Mouse (Mus musculus): ENCODE data around the gene Plk5. TPM values are rescaled to one million over a fixed set of nuclear protein-coding genes. Genes with fewer than 3 reads are reported as not detected.

Gene Plk5
- polyA plus RNA-seq, 1 experiment from 2014 or later = 0.23 TPM

- H3K9me3 ChIP-seq = no peaks in the 10 kb centered on the region
- no peak overlapping the region for H3K4me2 ChIP-seq
- no peak overlapping the region for H3K27ac ChIP-seq
- H3K36me3 ChIP-seq (replicated peaks) = peaks cover 88% of the 10 kb centered on the region
- H3K4me3 ChIP-seq (replicated peaks) = no peak overlapping the region
- no peak overlapping the region for H3K9ac ChIP-seq
- ATAC-seq (ENCODE audit: low FRiP score) = no peak
- H3K27me3 ChIP-seq = no peaks in the 10 kb centered on the region
- WGBS = 84% methylated on average over 44 of the region's 44 CpGs
- peaks cover 2% of the 10 kb centered on the region; the same call in 1 of the 2 replicates for H3K4me1 ChIP-seq
These were observed 56.6 kb downstream of the Plk5 start for GRCm38 (mm10) chr10:80412656-80413541.

Small RNAs within 50 kb of the gene (microRNA-seq; reads per million reads assigned to microRNA genes)
- gene Gm22721 = not detected

Other genes with a start within 250 kb of the Plk5 start
- 20.8 and 23.2 TPM in 2 replicates for gene Stk11, start 240.7 kb upstream of the Plk5 start, polyA plus RNA-seq (2016; fragmentation: Nextera tagmentation; extraction: Ambion mirVana)
- 405 and 428 TPM in 2 replicates for gene Atp5d, start 217.8 kb upstream of the Plk5 start, polyA plus RNA-seq (2016; fragmentation: Nextera tagmentation; extraction: Ambion mirVana)
- 13.2 and 13.8 TPM in 2 replicates for gene Cbarp, start 215.6 kb upstream of the Plk5 start, polyA plus RNA-seq (2016; fragmentation: Nextera tagmentation; extraction: Ambion mirVana)
- gene Midn, start 208.2 kb upstream of the Plk5 start, polyA plus RNA-seq (2016; fragmentation: Nextera tagmentation; extraction: Ambion mirVana) = 45.0 and 50.3 TPM in 2 replicates
- gene Cirbp, start 190.5 kb upstream of the Plk5 start, polyA plus RNA-seq (2016; fragmentation: Nextera tagmentation; extraction: Ambion mirVana) = 224 and 240 TPM in 2 replicates
- 11.1 and 11.6 TPM in 2 replicates for gene 1600002K03Rik, start 183.5 kb upstream of the Plk5 start, polyA plus RNA-seq (2016; fragmentation: Nextera tagmentation; extraction: Ambion mirVana)
- gene Efna2, start 177.0 kb upstream of the Plk5 start, polyA plus RNA-seq (2016; fragmentation: Nextera tagmentation; extraction: Ambion mirVana) = 36.4 and 48.9 TPM in 2 replicates
- gene Mum1, start 130.0 kb upstream of the Plk5 start, polyA plus RNA-seq (2016; fragmentation: Nextera tagmentation; extraction: Ambion mirVana) = 55.5 and 58.4 TPM in 2 replicates
- 201 and 216 TPM in 2 replicates for gene Ndufs7, start 107.3 kb upstream of the Plk5 start, polyA plus RNA-seq (2016; fragmentation: Nextera tagmentation; extraction: Ambion mirVana)
- 15.9 and 19.0 TPM in 2 replicates for gene Gamt, start 95.4 kb upstream of the Plk5 start, polyA plus RNA-seq (2016; fragmentation: Nextera tagmentation; extraction: Ambion mirVana)
- gene Dazap1, start 95.0 kb upstream of the Plk5 start, polyA plus RNA-seq (2016; fragmentation: Nextera tagmentation; extraction: Ambion mirVana) = 65.1 and 69.7 TPM in 2 replicates
- 708 and 760 TPM in 2 replicates for gene Rps15, start 64.0 kb upstream of the Plk5 start, polyA plus RNA-seq (2016; fragmentation: Nextera tagmentation; extraction: Ambion mirVana)
- gene Apc2, start 60.5 kb upstream of the Plk5 start, polyA plus RNA-seq (2016; fragmentation: Nextera tagmentation; extraction: Ambion mirVana) = 144 and 165 TPM in 2 replicates
- 42.6 and 44.4 TPM in 2 replicates for gene 2310011J03Rik, start 35.9 kb upstream of the Plk5 start, polyA plus RNA-seq (2016; fragmentation: Nextera tagmentation; extraction: Ambion mirVana)
- 3.7 and 3.8 TPM in 2 replicates for gene Pcsk4, start 27.0 kb upstream of the Plk5 start, polyA plus RNA-seq (2016; fragmentation: Nextera tagmentation; extraction: Ambion mirVana)
- 4.1 and 4.4 TPM in 2 replicates for gene Reep6, start 26.5 kb upstream of the Plk5 start, polyA plus RNA-seq (2016; fragmentation: Nextera tagmentation; extraction: Ambion mirVana)
- 0.17 and 0.55 TPM in 2 replicates for gene Adamtsl5, start 8.0 kb upstream of the Plk5 start, polyA plus RNA-seq (2016; fragmentation: Nextera tagmentation; extraction: Ambion mirVana)
- gene Mex3d, start 31.2 kb downstream of the Plk5 start, polyA plus RNA-seq (2016; fragmentation: Nextera tagmentation; extraction: Ambion mirVana) = 17.3 and 21.3 TPM in 2 replicates
- gene Mbd3, start 43.1 kb downstream of the Plk5 start, polyA plus RNA-seq (2016; fragmentation: Nextera tagmentation; extraction: Ambion mirVana) = 312 and 327 TPM in 2 replicates
- 371 and 400 TPM in 2 replicates for gene Uqcr11, start 50.4 kb downstream of the Plk5 start, polyA plus RNA-seq (2016; fragmentation: Nextera tagmentation; extraction: Ambion mirVana)
- 203 and 205 TPM in 2 replicates for gene Tcf3, start 77.2 kb downstream of the Plk5 start, polyA plus RNA-seq (2016; fragmentation: Nextera tagmentation; extraction: Ambion mirVana)
- 0.68 and 0.83 TPM in 2 replicates for gene Onecut3, start 138.4 kb downstream of the Plk5 start, polyA plus RNA-seq (2016; fragmentation: Nextera tagmentation; extraction: Ambion mirVana)
- gene Atp8b3, start 182.7 kb downstream of the Plk5 start, polyA plus RNA-seq (2016; fragmentation: Nextera tagmentation; extraction: Ambion mirVana) = 0.46 and 0.64 TPM in 2 replicates
- gene Rexo1, start 205.1 kb downstream of the Plk5 start, polyA plus RNA-seq (2016; fragmentation: Nextera tagmentation; extraction: Ambion mirVana) = 31.0 and 36.0 TPM in 2 replicates
- 8.7 and 9.5 TPM in 2 replicates for gene Klf16, start 220.9 kb downstream of the Plk5 start, polyA plus RNA-seq (2016; fragmentation: Nextera tagmentation; extraction: Ambion mirVana)
- gene Abhd17a, start 233.9 kb downstream of the Plk5 start, polyA plus RNA-seq (2016; fragmentation: Nextera tagmentation; extraction: Ambion mirVana) = 84.2 and 89.6 TPM in 2 replicates
- 63.7 and 67.8 TPM in 2 replicates for gene Scamp4, start 246.4 kb downstream of the Plk5 start, polyA plus RNA-seq (2016; fragmentation: Nextera tagmentation; extraction: Ambion mirVana)
- 5.3 and 6.0 TPM in 2 replicates for gene Adat3, start 246.4 kb downstream of the Plk5 start, polyA plus RNA-seq (2016; fragmentation: Nextera tagmentation; extraction: Ambion mirVana)
- 5.9 and 6.6 TPM in 2 replicates for gene Gm49322, start 249.6 kb downstream of the Plk5 start, polyA plus RNA-seq (2016; fragmentation: Nextera tagmentation; extraction: Ambion mirVana)

Measured in forebrain, embryonic 12.5 days (tissue).